Mouse (Mus musculus) brain, embryonic 14.5 days (tissue): Measurements from ENCODE around the gene Rfc2. TPM values are rescaled to one million over a fixed set of nuclear protein-coding genes. Genes with fewer than 3 reads are reported as not detected.
A peak's percentile ranks its signal among the peaks of the same experiment; 100 is the strongest.

Experiments
- DNase-seq: peaks from one replicate; pipeline ENCODE4 v3.0.0-alpha.2; 2011; ENCODE audit warnings: low read depth
- CTCF ChIP-seq: fragments of 200-500 bp; IDR thresholded peaks from 2 replicates; pipeline ENCODE4 v1.5.1; 2012; ENCODE audit warnings: inconsistent platforms, mild to moderate bottlenecking, moderate library complexity, borderline replicate concordance; ENCODE audit not compliant: insufficient read depth, insufficient read length; ENCODE audit errors: extremely low read depth
- POLR2A ChIP-seq: fragments of 200-500 bp; IDR thresholded peaks from 2 replicates; pipeline ENCODE4 v1.6.1; 2012; ENCODE audit warnings: mild to moderate bottlenecking, inconsistent platforms, borderline replicate concordance; ENCODE audit not compliant: poor library complexity, insufficient read depth, insufficient read length, severe bottlenecking; ENCODE audit errors: extremely low read depth
- polyA plus RNA-seq: library from polyadenylated mRNA; depleted of rRNA; stranded (reverse); fragments of >200 nt; gene quantifications from 2 replicates; pipeline ENCODE4 v1.2.3, GENCODE M21; 2012

Rfc2 gene
- polyA plus RNA-seq, 1 experiment, result 192 TPM

DNA sequence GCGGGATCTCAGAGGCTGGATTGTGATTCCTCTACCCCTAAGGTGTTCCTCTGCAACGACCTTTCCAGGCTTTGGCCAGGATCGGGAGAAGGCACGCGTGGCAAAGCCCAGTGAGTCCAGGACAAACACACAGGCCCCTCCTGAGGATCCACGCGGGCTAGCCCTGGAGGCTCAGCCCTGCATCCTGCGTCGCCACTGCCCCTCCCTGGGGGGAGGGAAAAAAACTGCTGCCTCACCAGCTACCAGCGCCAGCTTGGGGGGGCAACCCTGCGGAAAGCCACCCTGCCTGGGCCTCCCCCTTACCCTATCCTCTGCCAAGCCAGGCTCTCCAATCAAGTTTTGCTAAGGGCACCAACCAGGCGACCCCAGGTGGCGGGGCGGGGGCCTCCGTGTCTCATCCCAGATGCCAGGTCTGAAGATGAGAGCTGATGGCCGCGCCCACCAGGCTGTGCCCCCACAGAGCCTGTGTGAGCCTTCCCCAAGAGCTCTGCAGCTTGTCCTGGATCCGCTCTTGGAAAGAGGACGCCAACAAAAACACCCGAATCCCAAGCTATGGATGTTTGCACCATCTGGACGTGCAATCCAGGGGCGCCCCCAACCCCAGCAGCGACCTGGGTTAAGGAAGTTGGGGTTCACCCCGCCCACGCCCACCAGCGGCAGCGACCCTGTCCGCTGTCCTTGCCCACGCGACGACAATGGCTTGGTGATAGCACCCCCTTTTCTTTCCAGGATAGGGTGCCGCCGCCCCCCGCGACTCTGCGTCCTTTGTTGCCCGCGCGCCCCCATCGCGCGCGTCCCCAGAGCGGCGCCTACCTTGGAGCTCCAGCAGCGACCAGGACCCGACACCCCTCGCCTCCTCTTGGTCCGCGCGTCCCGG is 29.7 kb upstream of the Rfc2 start:
- TF ChIP-seq POLR2A, result no peak
- no peak for TF ChIP-seq CTCF
- DNase-seq, result peak; percentile 81

DNA sequence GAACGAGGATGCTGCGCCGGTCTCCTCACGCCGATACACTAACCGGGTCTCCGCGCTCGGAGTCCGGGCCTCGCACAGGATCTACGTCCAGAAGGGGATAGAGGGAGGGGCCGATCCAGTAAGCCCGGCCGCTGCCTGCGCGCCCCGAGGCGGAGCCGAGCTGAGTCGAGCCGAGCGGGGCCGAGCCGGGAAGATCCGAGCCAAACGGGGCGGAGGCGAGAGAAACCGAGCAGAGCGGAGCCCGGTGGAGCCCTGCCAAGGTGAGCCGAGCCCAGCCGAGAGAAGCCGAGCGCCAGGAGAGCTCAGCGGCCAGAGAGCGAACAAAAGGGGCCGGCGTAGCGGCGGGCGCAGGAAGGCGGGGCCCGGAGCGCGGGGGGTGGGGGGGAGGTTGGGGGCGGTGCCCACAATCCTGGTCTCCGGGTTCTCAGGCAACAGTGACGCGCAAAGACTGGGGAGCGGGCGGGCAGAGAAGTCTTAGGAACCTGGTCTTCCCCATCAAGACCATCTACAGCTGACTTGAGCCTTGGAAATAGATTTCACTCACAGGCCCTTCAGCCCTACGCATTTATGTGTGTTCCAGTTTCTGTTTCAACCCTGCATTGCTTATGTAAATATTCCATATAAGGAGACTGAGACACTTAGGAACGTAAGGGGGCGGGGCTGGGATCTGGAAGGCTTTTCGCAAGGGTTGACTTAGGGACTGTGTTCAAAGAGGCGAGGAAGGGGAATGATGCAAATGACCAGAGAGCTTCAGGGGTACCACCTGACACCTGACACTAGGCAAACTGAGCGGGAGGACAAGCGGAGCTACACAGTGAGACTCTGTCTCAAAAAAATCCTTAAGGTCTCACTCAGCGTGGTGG is 28.8 kb upstream of the Rfc2 start, which contains the start of gene Clip2:
Clip2 (minus strand) TSS at position 325 of the 863 bp plus-strand sequence.
- no peak for TF ChIP-seq CTCF
- TF ChIP-seq POLR2A, result peak; percentile 68
- peak; percentile 98 for DNase-seq

DNA sequence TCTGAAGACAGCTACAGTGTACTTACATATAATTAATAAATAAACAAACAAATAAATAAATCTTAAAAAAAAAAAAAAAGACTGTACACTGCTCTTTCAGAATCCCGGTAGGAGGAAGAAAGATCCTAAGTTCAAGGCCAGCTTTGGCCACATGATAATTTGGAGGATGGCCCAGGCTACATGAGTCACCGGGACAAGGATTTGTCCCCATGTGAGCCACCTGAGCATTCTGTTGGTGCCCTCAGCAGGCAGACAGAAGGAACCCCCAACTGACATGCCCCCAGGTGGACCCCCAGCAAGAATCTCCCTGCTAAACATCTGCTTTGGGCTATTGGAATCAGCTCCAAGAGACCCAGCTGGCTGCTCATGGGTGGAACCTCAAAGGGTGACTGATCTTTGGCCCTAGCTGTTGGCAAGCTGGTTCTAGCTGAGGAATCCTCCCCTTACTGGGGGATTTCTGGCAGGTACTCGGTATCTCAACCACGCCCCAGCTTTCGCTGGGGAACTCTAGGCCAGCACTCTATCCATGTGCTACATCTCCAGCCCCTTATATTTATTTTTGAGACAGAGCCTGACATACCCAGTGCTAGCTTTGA is 27.1 kb upstream of the Rfc2 start:
- DNase-seq, result no peak
- no peak for TF ChIP-seq CTCF
- no peak for TF ChIP-seq POLR2A

DNA sequence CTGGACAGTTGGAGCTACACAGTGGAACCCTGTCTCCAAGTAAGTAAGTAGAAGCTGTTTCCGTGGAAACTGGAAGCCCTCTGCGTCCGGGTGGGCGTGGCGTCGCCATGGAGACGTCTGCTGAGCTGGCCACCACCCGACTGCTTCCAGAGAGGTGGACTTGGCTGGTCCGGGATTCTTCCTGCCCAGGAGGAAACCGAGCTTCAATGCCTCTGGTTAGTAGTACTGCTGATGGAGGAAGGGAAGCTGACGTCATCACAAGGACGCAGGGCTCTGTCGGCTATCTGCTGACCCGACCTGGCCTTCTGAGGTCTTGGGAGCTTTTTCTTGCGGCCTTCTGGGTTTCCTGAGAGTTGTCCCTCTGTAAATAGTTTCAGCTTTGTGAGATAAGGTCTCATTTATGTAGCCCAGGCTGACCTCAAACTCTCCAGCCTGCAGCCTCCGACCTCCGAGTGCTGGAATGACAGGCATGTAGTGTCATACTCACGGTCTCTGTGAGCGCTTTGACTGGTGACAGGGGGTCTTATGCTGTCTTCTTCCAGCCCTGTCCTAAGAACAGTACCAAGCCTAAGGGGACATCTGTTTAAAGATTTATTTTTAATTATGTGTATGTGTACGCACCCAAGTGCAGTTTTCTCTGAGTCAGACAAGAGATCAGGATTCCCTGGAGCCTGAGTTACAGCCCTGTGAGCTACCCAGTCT is 25.6 kb upstream of the Rfc2 start:
- DNase-seq, result peak; percentile 90
- no peak for TF ChIP-seq CTCF
- TF ChIP-seq POLR2A, result no peak

DNA sequence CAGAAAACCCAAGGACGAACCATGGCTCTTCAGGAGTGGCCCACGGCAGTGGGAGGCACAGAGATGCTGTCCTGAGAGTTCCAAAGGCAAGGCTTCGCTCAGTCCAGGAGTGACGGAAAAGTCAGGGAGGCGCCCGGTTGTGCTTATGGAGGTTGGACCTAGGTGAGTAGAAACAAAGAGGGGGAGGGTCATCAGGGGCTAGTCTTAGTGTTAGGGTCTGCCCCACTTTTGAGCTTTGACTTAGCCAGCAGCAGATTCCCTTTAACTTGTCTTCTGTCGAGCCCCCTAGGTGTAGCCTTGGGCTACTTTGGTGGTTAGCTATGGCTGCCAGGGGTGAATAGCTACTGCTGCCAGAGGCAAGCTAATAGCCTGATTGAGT is 21.1 kb upstream of the Rfc2 start, which contains the start of gene Syna:
Syna (minus strand) TSS at position 101 of the 379 bp plus-strand sequence.
- TF ChIP-seq POLR2A, result no peak
- no peak for TF ChIP-seq CTCF
- no peak for DNase-seq

DNA sequence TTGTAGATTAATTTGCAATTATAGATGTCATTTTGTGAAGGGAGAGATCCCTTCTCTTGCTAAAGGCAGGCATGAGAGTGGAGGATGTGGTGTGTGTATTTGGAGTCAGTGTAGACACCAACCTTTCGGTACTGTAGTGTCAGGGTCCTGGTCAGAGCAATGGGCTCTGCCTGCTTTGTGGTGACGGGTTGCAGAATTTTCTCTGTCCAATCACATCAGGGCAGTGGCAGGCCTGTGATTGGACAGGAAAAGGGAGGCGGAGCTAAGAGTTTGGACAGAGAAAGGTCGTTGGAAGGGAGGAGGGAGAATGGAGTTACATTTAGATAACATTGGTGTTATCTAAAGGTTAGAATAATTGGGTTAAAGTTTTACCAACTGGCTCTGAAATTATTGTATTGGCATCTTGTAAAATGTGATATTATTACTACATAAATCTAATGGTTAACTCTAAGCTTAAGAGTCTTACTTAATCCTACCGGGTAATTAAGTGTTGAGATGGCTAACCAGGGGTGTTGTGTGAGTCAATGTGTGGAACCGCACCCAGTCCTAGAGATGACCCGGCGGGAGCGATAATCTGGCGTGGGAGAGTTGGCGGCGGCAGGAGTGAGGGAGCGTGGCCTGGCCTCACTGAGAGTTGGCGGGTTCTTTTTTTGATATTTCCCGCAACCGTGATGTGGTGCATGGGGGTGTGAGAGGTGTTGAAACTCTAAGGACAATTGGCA is 20.6 kb upstream of the Rfc2 start:
- TF ChIP-seq POLR2A (no peak), CTCF (no peak)
- no peak for DNase-seq

DNA sequence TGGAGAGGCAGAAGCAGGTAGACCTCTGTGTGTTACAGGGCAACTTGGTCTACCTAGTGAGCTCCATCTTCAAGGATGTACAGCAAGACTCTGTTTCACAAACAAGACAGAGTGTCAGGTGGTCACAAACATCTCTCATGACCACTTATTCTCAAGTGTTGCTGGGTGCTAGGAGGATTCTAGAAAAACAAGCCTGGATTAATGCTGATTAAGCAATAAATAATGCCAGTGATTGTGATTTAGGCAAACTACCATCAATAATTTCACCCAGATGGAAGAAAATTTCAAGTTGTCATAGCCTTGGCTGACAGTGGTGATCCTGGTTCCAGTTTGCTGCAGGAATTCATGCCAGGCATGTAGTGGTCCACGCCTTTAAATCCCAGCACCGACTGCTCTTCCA is 16.9 kb upstream of the Rfc2 start:
- no peak for DNase-seq
- TF ChIP-seq CTCF, result no peak
- TF ChIP-seq POLR2A, result no peak

DNA sequence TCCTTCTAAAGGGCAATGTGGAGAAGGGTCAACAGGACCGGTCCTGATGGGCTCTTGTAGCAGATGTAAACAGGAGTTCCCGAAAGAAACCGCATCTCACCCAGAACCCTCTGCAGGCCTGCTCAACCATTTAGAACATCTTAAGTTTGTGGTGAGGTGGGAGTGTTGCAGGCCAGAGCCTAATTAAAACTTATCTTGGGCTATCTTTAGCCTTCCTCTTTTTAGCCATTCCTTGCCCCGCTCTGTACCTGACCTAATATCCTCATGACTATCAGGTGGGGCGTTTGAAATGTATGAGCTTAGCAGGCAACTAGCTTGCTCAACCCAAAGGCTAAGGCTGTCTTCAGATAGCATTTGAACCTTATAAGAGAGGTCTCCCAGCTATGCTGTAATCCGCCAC is 15.5 kb upstream of the Rfc2 start:
- TF ChIP-seq CTCF (no peak), POLR2A (no peak)
- DNase-seq, result no peak

DNA sequence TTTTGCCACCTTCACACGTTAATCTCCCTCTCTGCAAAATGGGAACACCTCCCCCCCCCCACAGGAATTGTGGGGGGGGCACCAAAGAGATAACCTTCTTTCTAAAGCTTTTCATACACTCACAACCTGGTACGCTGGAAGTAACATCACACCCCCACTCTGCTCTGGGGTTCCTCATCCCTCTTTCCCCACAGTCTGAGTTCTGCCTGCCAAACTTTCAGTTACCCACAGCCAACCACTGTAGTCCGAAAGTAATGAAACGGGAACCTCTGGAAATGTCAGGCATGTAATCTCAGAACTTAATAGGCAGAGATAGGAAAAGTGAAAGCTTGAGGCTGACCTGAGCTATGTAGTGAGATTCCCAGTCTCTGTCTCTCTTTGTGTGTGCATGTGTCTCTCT is 13.7 kb upstream of the Rfc2 start:
- TF ChIP-seq POLR2A (no peak), CTCF (no peak)
- no peak for DNase-seq

DNA sequence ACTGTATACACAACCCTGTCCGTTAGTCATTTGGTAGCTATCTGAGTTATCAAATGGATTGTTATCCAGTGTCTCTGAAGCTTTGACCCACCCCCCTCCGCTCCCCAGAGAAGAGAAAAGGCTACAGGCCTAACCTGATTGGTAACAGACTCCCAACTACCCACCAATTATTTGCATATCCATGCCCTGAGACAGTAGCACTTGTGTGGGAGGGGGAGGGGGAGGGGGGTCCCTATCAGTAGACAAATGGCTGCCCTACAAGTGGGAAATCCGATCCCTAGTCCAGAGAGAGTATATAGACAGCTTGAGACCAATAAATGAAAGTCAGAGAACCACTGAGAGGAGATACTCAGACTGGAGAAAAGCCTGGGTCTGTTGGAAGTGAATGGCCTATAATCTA is 13.1 kb upstream of the Rfc2 start:
- TF ChIP-seq POLR2A (no peak), CTCF (no peak)
- DNase-seq, result no peak
